Mouse (Mus musculus): Measurements from ENCODE around the gene Hpcal4. TPM values are rescaled to one million over a fixed set of nuclear protein-coding genes. Genes with fewer than 3 reads are reported as not detected.

The Hpcal4 gene
- polyA plus RNA-seq, 1 experiment from 2014 or later = 34.4 TPM

DNA sequence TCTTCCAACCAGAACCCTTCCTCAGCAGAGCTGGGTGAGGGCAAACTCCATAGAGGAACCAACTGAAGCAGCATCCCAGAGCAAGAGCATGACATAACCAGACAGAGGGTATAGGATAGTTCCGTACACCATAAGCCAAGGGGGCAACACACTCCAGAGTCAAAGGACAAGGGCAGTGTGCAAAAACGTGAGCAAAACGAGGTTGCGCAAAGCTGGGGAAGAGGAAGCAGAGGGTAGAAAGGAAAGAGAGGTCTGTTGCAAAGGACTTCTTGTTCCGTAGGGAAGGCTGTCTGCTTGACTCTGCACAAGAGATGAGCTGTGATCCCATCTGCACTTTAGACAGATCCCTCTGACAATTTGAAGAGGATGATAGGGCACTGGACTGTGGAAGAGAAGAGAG lies 24.3 kb downstream of the Hpcal4 start:
- Histone ChIP-seq H3K4me1 (no peaks in the 10 kb centered on the region), H3K9me3 (replicated peaks) (no peaks in the 10 kb centered on the region), H3K4me3 (replicated peaks) (no peak overlapping the region), H3K27ac (replicated peaks) (no peak overlapping the region), H3K27me3 (replicated peaks) (peaks cover 2% of the 10 kb centered on the region), H3K36me3 (no peaks in the 10 kb centered on the region), H3K9ac (replicated peaks) (no peak overlapping the region), H3K4me2 (no peak overlapping the region)
- 78% methylated on average over 5 of the region's 5 CpGs for WGBS
- ATAC-seq (ENCODE audit: low FRiP score) = no peak

DNA sequence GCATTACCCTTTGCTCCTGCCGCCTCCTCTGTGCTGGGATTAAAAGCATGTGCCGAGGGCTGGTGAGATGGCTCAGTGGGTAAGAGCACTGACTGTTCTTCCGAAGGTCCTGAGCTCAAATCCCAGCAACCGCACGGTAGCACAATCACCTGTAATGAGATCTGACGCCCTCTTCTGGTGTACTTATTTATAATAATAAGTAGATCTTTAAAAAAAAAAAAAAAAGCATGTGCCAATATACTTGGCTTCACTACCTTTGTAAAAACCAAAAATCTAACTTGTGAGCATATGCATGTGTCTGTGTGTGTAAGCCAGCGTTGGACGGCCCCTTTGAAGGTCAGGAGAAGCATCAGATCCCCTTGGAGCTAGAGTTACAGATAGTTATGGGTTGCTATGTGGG lies 28.0 kb downstream of the Hpcal4 start:
- 0 out of 2 replicates have a peak, but pooled peaks cover 3% of the 10 kb centered on the region for H3K4me1 ChIP-seq
- no peak overlapping the region for H3K27ac ChIP-seq (replicated peaks)
- no peak overlapping the region for H3K4me3 ChIP-seq (replicated peaks)
- 63% methylated on average over 8 of the region's 8 CpGs for WGBS
- no peaks in the 10 kb centered on the region for H3K36me3 ChIP-seq
- no peak overlapping the region for H3K9ac ChIP-seq (replicated peaks)
- no peak overlapping the region for H3K4me2 ChIP-seq
- no peaks in the 10 kb centered on the region for H3K9me3 ChIP-seq (replicated peaks)
- no peaks in the 10 kb centered on the region for H3K27me3 ChIP-seq (replicated peaks)
- ATAC-seq (ENCODE audit: low FRiP score) = no peak

DNA sequence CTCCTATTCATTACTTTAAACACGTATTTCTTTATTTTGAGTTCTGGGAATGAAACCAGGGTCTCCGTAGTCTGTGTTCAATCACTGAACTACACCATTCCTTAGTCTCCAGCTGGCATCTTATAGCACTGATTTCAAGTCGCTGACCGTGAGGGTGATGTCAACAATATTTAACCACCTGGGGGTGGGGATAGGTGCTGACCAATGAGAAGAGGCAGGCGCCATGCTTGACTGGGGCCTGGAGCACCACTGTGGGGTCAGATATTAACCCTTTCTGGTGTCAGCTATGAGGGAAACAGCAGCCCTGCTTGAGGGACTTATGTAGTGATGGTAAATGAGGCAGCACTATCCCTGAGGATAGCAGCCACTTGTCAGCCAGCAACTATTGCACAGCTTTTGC lies 28.4 kb downstream of the Hpcal4 start:
- 69% methylated on average over 5 of the region's 5 CpGs for WGBS
- no peak overlapping the region for H3K27ac ChIP-seq (replicated peaks)
- H3K36me3 ChIP-seq = no peaks in the 10 kb centered on the region
- no peaks in the 10 kb centered on the region for H3K9me3 ChIP-seq (replicated peaks)
- no peaks in the 10 kb centered on the region for H3K27me3 ChIP-seq (replicated peaks)
- H3K4me3 ChIP-seq (replicated peaks) = no peak overlapping the region
- ATAC-seq (ENCODE audit: low FRiP score) = no peak
- 0 out of 2 replicates have a peak, but pooled peaks cover 3% of the 10 kb centered on the region for H3K4me1 ChIP-seq
- no peak overlapping the region for H3K9ac ChIP-seq (replicated peaks)
- H3K4me2 ChIP-seq = no peak overlapping the region

DNA sequence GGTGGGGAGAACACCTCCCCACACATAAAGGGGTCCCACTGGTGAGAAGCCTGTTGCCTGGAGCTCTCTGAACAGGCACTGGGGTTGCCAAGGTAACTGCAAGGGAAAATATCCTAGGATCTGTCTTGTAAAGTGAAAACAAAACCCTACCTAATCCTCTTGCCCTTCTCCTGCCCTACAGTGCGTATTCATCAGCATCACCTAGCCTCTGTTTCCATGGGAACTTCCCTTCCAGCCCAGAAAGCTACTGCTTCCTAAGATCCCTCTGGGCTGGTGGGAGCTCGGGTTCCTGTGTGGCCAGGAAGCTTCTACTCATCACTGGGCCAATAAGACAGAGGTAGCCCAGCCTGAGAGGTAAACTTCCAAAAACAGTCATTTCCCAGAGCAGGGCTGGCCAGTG lies 29.3 kb downstream of the Hpcal4 start:
- Histone ChIP-seq H3K9me3 (replicated peaks) (no peaks in the 10 kb centered on the region), H3K4me1 (0 out of 2 replicates have a peak, but pooled peaks cover 3% of the 10 kb centered on the region), H3K27ac (replicated peaks) (no peak overlapping the region), H3K4me2 (no peak overlapping the region), H3K9ac (replicated peaks) (no peak overlapping the region), H3K27me3 (replicated peaks) (no peaks in the 10 kb centered on the region), H3K36me3 (no peaks in the 10 kb centered on the region), H3K4me3 (replicated peaks) (no peak overlapping the region)
- no peak for ATAC-seq (ENCODE audit: low FRiP score)
- WGBS = 49% methylated on average over 2 of the region's 2 CpGs

DNA sequence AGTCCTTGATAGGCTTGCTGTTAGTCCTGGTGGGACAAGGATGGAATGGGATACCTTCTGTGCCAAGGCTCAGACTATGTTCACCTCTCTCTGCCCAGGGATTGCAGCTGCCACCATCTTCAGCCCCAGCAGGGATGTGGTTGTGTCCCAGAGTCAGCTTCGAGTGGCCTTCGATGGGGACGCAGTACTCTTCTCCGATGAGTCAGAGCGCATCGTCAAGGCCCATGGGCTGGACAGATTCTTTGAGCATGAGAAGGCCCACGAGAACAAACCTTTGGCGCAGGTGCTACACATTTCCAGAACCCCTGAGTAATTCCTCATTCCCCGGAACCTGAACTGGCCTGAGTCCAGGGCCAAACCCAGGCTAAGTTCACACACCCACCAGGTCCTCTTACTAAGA lies 30.9 kb downstream of the Hpcal4 start:
- WGBS = 96% methylated on average over 9 of the region's 9 CpGs

DNA sequence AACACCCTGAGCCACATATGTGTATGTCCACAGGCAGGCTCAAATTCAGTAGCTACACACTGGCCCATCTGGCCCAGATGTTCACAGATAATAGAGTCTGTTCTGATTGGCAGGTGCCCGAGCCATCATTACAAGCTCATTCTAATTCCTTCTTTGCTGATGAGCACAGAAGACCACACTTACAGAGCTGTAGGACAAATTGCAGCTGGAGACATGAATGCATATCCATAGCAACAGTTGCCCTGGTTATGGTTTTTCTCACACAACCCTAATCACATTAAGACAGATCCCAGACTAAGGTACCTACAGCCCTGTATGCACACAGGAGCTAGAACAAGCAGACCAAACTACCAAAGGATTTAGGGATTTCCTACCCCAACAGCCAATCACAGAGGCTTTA lies 32.3 kb downstream of the Hpcal4 start:
- Histone ChIP-seq H3K4me2 (no peak overlapping the region), H3K4me1 (0 out of 2 replicates have a peak, but pooled peaks cover 3% of the 10 kb centered on the region), H3K9me3 (replicated peaks) (no peaks in the 10 kb centered on the region), H3K27ac (replicated peaks) (no peak overlapping the region), H3K9ac (replicated peaks) (no peak overlapping the region), H3K27me3 (replicated peaks) (0 out of 2 replicates have a peak, but pooled peaks cover 7% of the 10 kb centered on the region), H3K4me3 (replicated peaks) (no peak overlapping the region), H3K36me3 (no peaks in the 10 kb centered on the region)
- no peak for ATAC-seq (ENCODE audit: low FRiP score)
- 58% methylated on average over 1 of the region's 1 CpGs for WGBS

More for the DNA sequence above, 30.9 kb downstream of the Hpcal4 start:
- H3K27ac ChIP-seq (replicated peaks) = no peak overlapping the region
- ATAC-seq (ENCODE audit: low FRiP score) = no peak
- no peak overlapping the region for H3K4me2 ChIP-seq
- H3K4me3 ChIP-seq (replicated peaks) = no peak overlapping the region
- H3K36me3 ChIP-seq = no peaks in the 10 kb centered on the region
- H3K4me1 ChIP-seq = 0 out of 2 replicates have a peak, but pooled peaks cover 3% of the 10 kb centered on the region
- no peaks in the 10 kb centered on the region for H3K9me3 ChIP-seq (replicated peaks)
- 0 out of 2 replicates have a peak, but pooled peaks cover 7% of the 10 kb centered on the region for H3K27me3 ChIP-seq (replicated peaks)
- no peak overlapping the region for H3K9ac ChIP-seq (replicated peaks)

DNA sequence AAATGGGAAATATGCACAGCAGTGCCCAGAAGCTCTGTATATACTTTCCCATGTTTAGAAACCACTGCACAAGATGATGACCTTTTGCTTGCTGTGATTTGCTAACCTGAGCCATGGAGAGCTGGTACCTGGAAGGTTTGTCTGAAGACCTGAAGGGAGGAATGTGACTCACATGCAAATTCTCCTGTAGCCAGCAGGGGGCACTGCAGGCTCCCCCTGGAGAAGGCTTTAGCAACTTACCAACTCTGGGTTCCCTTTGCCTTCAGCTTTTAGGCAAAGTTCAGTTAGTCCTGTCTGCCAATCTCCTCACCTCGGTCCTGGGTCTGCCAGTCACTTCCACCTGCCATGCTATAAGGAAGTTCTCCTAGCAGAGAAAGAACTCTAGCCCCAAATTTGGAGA lies 33.8 kb downstream of the Hpcal4 start:
- no peak for ATAC-seq (ENCODE audit: low FRiP score)
- H3K4me1 ChIP-seq = 0 out of 2 replicates have a peak, but pooled peaks cover 3% of the 10 kb centered on the region
- H3K9ac ChIP-seq (replicated peaks) = no peak overlapping the region
- H3K4me2 ChIP-seq = no peak overlapping the region
- no peak overlapping the region for H3K27ac ChIP-seq (replicated peaks)
- H3K4me3 ChIP-seq (replicated peaks) = no peak overlapping the region
- H3K9me3 ChIP-seq (replicated peaks) = no peaks in the 10 kb centered on the region
- WGBS = 18% methylated on average over 1 of the region's 1 CpGs
- 0 out of 2 replicates have a peak, but pooled peaks cover 7% of the 10 kb centered on the region for H3K27me3 ChIP-seq (replicated peaks)
- no peaks in the 10 kb centered on the region for H3K36me3 ChIP-seq

DNA sequence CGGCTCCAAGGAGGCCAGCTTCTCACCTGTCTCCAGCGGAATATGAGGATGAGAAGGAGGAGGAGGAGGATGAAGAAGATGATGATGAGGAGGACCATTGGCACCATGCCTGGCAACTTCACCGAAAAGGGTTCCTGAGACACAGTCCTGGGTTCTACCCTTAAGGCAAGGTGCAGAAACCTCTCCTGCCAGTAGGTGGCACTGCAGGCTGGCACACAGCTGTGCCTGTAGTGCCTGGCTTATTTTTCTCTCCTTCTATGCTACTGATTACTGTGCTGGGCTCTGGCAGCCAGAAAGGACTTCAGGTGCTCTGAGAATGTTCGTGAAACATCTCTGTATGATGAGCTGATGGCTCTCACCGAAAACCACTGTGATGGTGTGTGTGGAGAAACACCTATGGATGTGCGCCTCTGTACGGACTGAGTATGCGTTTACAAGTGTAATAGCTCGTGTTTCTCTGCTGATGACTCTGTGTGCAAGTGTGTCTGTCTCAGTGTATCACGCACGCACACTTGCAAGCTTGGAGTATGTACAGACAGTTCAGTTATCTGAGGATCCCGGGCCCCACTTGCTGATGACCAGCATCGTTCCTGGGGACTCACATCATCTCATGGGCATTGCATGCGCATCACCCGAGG lies 36.8 kb downstream of the Hpcal4 start:
- H3K27me3 ChIP-seq (replicated peaks) = 0 out of 2 replicates have a peak, but pooled peaks cover 7% of the 10 kb centered on the region
- peak; percentile 91 for ATAC-seq (ENCODE audit: low FRiP score)
- WGBS = 74% methylated on average over 15 of the region's 15 CpGs
- H3K4me3 ChIP-seq (replicated peaks) = no peak overlapping the region
- H3K27ac ChIP-seq (replicated peaks) = no peak overlapping the region
- H3K9me3 ChIP-seq (replicated peaks) = no peaks in the 10 kb centered on the region
- H3K4me1 ChIP-seq = 0 out of 2 replicates have a peak, but pooled peaks cover 3% of the 10 kb centered on the region
- no peaks in the 10 kb centered on the region for H3K36me3 ChIP-seq
- H3K4me2 ChIP-seq = no peak overlapping the region
- no peak overlapping the region for H3K9ac ChIP-seq (replicated peaks)

DNA sequence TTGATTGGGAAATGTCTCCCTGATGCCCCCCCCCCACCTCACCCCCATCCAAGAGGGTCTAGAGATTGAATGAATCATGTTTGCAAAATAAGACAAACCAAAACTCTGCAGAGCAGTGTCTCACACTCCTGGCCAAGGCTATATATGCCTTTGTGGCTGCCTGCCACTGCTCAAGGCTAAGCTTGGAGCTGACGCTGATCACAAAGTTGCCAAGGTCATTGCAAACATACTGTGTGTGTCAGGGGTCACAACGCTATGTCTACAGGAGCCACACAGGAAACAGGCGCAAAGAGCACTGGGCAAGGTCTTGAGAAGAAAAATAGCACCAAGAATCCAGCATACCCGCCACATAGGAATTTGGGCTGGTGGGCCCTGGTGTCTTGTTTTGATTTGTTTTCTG lies 37.6 kb downstream of the Hpcal4 start:
- Histone ChIP-seq H3K27ac (replicated peaks) (no peak overlapping the region), H3K9me3 (replicated peaks) (no peaks in the 10 kb centered on the region), H3K9ac (replicated peaks) (no peak overlapping the region), H3K4me2 (no peak overlapping the region), H3K4me1 (no peaks in the 10 kb centered on the region), H3K4me3 (replicated peaks) (no peak overlapping the region), H3K27me3 (replicated peaks) (0 out of 2 replicates have a peak, but pooled peaks cover 7% of the 10 kb centered on the region), H3K36me3 (no peaks in the 10 kb centered on the region)
- ATAC-seq (ENCODE audit: low FRiP score) = no peak
- 85% methylated on average over 4 of the region's 4 CpGs for WGBS

DNA sequence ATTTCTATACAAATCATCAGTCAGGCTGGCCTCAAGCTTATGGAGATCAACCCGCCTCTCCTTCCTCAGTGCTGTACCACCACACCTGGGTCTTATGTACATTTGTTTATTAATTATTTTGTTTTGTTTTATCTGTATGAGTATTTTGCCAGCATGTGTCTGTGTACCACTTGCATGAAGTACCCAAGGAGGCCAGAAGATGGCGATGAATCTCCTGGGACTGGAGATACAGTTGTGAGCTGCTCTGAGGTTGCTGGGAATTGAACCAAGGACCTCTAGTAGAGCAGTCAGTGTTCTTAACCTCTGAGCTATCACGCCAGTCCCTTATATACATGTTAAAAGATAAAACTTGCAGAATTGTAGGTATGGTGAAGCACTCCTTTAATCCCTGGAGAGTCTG lies 40.3 kb downstream of the Hpcal4 start:
- H3K4me2 ChIP-seq = no peak overlapping the region
- 50% methylated on average over 3 of the region's 3 CpGs for WGBS
- no peaks in the 10 kb centered on the region for H3K9me3 ChIP-seq (replicated peaks)
- no peaks in the 10 kb centered on the region for H3K36me3 ChIP-seq
- H3K4me3 ChIP-seq (replicated peaks) = no peak overlapping the region
- no peak overlapping the region for H3K9ac ChIP-seq (replicated peaks)
- H3K27ac ChIP-seq (replicated peaks) = no peak overlapping the region
- no peak for ATAC-seq (ENCODE audit: low FRiP score)
- 0 out of 2 replicates have a peak, but pooled peaks cover 3% of the 10 kb centered on the region for H3K27me3 ChIP-seq (replicated peaks)
- H3K4me1 ChIP-seq = peaks cover 11% of the 10 kb centered on the region; the same call in 1 of the 2 replicates

DNA sequence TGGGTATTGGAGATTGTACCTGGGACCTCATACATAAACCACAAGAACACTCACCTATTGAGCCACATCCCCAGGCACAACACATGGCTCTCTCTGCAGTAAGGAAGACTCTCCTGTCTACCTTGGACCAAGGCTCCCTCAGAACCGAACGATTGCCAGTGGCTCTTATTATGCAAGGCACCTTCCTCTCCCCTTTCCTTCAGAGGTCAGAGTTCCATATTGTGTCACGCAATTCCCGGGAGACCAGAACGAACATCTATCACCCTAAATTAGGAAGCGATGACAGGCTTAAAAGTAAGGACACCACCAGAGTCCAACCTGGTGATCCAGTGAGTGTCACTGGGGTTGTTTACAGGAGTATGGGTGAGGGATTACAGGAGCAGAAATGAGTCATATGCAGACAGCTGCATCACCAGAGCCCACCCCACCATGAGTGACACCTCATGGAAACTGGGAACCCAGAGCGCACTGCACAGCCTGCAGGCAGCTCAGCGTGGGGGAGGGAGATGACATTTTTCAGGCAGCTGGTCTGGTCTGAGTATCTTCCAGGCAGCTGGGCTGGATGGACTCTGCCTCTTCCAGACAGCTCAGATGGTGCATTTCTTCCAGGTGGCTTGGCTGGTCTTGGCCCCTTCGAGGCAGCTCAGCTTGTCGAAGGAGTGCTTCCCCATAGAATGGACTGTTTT lies 42.8 kb downstream of the Hpcal4 start:
- no peak for ATAC-seq (ENCODE audit: low FRiP score)
- Histone ChIP-seq H3K4me2 (no peak overlapping the region), H3K9ac (replicated peaks) (no peak overlapping the region), H3K27ac (replicated peaks) (no peak overlapping the region), H3K27me3 (replicated peaks) (no peaks in the 10 kb centered on the region; the same call in 1 of the 2 replicates), H3K4me3 (replicated peaks) (no peak overlapping the region), H3K4me1 (peaks cover 11% of the 10 kb centered on the region; the same call in 1 of the 2 replicates), H3K9me3 (replicated peaks) (no peaks in the 10 kb centered on the region), H3K36me3 (no peaks in the 10 kb centered on the region)
- 69% methylated on average over 10 of the region's 10 CpGs for WGBS

DNA sequence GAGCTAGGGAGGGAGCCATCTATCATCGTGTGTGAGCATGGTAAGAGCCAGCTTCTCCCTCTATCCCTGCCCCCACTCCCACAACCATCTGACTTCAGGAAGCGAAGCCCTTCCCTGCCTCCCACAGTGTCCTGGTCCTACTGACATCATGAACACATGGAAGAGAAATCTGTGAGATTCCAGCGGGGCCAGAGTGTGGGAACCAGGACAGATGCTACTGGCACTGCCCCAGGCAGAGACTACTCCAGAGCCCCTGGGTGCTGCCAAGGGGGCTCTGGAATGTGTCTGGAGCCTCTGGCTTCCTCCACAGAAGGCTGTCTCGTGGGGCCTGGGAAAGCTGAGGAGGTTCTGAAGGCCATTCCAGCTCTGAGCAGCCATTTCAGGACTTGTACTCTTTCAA lies 44.7 kb downstream of the Hpcal4 start:
- Histone ChIP-seq H3K4me2 (no peak overlapping the region), H3K27ac (replicated peaks) (0 out of 2 replicates have a peak overlapping the region, but pooled peaks have one; percentile 4), H3K4me3 (replicated peaks) (no peak overlapping the region), H3K9ac (replicated peaks) (no peak overlapping the region), H3K36me3 (no peaks in the 10 kb centered on the region), H3K9me3 (replicated peaks) (no peaks in the 10 kb centered on the region), H3K4me1 (peaks cover 11% of the 10 kb centered on the region; the same call in 1 of the 2 replicates), H3K27me3 (replicated peaks) (peaks cover 7% of the 10 kb centered on the region)
- WGBS = 52% methylated on average over 4 of the region's 4 CpGs
- ATAC-seq (ENCODE audit: low FRiP score) = no peak
